Mouse (Mus musculus) c-Kit-positive CD71-positive TER-119-negative erythroid progenitor cells, embryonic 14.5 days (primary cell): ENCODE measurements around the gene Zfp593.
"Not testable (repeated sequence)": the region's sequence is repeated elsewhere in the genome, so short reads cannot be mapped to it uniquely, and the experiment has no call there.

Experiments used
- DNase-seq: peaks from one replicate; pipeline ENCODE4 v3.0.0-alpha.2; 2013; ENCODE audit warnings: low read depth

Gene Zfp593

GRCm38 (mm10) chr4:134245148-134245843 lies at the start of gene Zfp593:
Zfp593 (minus strand) TSS chr4:134245592.
- peak; percentile 89 for DNase-seq

DNA sequence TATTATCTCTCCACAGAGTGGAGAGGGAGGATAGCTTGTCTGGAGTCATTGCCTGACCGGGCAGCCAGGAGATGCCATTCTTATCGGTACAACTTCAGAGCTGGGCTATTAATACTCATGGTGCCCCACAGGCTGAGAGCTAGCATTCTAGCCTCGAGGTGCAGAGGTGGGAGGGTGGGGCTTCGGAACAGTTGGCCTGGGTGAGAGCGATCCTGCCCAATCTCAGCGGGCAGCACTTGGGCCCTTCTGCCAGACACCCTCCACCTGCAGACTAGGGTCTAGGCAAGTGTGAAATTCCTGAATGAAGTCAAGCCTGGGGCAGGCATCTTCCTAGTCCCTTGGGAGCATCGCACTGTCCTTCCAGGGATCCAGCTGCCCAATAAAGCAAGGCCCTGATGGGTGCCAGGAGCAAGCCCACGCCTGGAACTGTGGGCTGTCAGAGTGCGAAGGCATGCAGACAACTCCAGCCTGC lies 48.3 kb upstream of the Zfp593 start:
- no peak for DNase-seq

DNA sequence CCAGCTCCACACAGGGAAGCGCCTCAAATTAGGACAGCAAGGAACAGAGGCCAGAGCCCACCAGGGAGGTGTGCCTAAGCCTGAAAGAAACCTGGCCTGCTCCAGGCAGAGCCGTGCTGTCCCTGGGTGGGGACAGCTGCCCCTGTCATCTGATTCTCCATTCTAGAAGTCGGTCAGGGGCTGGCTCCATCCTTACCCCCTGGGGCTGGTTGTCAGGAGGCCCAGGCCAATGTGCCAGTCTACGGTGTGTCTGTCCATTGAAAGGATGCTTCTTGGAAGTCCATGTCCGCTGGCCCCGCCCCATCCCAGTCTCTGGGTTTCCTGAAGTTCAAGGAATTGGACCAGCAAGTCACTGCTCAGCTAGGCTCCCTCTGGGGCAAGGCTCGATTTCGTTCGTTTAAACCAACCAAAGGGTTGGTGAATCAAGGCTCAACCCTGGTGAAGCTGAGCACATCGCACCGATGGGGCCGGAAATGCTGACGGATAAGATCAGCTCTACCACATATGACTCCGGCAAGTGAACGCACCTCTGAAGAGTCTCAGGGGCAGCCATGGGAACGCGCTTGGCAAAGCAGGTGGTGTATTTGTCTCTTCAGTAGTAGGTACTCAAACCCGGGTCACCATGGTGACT lies 47.8 kb upstream of the Zfp593 start:
- no peak for DNase-seq

DNA sequence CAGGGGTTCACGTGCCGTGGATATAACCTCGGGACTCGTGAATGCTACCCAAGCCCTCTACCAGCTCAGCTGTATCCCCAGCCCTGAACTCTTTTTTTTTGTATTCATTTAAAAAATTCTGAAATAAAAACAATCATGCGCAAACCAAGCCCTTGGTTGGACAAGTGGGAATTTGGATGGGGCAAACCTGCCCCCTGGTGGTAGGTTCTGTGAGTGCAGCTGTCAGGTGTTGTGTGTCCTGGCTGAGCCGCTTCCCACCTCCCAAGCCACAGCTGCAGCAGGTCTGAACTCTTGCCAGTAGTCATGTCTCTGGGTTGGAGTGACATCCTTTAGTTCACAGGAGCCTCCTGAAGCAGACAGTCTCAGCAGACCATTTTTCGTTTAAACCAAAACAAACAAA lies 46.7 kb upstream of the Zfp593 start:
- DNase-seq = no peak

DNA sequence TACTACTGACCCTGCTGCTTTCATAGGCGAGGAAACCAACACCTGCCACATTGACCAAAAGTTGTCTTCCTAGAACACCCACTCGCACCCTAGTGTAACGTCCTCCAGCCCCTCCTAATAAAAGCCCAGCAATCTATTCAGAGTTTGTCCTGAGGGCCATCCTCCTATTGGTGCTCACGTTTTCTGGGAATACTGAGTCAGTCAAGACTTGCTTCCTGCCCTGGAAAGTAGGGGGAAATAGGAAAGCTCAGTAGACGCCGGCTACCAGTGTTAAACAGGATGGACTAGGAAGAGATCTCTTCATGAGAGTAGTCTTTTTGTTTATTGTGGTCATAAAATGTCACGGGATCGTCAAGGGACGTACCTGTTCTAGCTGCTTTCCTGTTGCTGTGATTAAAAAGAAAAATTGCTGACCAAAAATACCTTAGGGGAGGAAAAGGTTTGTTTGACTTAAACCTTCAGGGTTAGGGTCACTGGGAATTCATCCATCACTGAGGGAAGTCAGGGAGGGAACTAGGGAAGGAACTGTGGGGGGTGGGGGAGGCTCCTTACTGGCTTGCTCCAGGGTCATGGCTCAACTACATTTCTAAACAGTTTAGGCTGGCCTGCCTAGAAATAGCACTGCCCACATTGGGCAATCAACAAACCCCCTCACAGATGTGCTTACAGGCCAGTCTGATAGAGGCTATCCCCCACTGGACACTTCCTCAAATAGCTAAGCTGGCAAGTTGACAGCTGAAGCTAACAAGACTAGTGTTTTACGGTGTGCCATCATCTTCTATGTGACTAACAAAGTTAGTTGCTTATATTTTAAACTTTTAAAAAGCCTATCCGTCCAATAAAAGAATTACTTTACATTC lies 43.2 kb upstream of the Zfp593 start:
- DNase-seq = no peak

GRCm38 (mm10) chr4:134287575-134288025 lies 42.2 kb upstream of the Zfp593 start, which contains the start of gene Pdik1l:
Pdik1l (minus strand) TSS chr4:134287895.
- DNase-seq = peak; percentile 73

GRCm38 (mm10) chr4:134287168-134287564 lies 41.8 kb upstream of the Zfp593 start:
- peak; percentile 72 for DNase-seq

DNA sequence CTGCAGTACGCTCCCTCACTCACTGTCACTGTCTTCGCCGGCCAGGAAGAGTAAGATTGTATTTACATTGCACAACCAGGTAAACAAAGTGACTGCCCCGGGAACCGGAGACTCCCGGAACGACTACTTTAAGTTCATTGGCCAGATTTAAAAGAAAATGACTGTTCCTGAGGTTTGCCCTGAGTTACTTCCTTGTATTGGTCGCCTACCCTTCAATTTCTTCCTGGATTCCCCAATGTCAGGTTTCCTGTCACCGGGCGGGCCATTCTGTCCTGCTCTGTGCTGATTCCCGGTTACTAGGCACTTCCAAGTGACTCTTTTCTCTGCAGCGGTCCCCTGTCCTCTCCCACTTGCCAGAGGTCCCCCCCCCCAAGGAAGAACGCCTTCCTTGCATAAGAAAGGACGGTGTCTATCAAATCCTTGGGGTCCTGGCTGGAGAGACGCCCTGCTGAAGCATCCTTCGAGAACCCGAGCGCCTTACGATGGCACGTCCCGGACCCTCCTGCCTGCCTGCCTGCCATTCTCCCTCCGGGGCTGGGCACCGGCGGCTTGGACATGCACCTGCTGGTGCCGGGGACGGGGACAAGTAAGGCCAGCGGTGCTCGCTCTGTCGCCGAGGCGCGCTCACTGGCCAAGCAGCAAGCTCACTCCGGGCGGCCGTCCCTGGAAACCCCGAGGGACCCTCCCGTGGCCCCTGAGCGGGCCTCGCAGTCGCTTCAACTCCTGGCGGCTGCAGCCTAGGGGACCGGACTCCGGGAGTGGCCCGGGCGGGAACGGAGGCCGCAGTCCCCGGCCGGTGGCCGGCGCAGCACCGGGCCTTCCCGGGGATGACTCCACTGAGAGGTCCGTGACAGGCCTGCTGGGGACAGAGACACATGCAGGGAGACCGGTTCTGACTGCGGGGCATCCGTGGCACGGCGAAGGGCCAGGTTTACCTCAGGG lies 41.1 kb upstream of the Zfp593 start:
- DNase-seq = no peak

DNA sequence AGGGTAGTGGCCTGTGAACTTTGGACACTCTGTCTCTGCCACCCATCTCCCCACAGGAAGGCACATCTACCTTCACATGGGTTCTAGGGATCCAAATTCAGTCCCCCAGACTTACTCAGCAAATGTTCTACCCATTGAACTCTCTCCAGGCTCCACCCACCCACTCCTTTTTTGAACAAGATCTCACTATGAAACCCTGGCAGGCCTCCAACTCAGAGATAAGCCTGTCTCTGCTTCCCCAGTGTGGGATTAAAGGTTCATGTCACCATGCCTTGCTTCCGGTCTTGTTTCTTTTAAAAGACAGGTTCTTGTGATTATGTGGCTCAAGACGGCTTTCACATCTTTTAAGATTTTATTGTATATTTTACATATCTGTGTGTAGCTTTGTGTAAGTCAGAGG lies 39.5 kb upstream of the Zfp593 start:
- DNase-seq = peak; percentile 74

GRCm38 (mm10) chr4:134273417-134274345 lies 28.3 kb upstream of the Zfp593 start:
- DNase-seq = peak; percentile 81

GRCm38 (mm10) chr4:134272731-134273416 lies 27.5 kb upstream of the Zfp593 start:
- no peak for DNase-seq

- DNase-seq = no peak
Measured at GRCm38 (mm10) chr4:134271979-134272378, 26.6 kb upstream of the Zfp593 start.

DNA sequence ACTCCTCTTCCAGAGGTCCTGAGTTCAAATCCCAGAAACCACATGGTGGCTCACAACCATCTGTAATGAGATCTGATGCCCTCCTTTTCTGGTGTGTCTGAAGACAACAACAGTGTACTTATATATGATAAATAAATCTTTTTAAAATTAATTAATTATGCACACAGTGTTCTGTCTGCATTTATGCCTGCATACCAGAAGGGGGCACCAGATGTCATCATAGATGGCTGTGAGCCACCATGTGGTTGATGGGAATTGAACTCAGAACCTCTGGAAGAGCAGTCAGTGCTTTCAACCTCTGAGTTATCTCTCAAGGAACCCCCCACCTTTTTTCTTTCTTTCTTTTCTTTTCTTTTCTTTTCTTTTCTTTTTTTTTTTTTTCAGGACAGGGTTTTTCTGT lies 24.2 kb upstream of the Zfp593 start:
- DNase-seq = not testable (repeated sequence)

DNA sequence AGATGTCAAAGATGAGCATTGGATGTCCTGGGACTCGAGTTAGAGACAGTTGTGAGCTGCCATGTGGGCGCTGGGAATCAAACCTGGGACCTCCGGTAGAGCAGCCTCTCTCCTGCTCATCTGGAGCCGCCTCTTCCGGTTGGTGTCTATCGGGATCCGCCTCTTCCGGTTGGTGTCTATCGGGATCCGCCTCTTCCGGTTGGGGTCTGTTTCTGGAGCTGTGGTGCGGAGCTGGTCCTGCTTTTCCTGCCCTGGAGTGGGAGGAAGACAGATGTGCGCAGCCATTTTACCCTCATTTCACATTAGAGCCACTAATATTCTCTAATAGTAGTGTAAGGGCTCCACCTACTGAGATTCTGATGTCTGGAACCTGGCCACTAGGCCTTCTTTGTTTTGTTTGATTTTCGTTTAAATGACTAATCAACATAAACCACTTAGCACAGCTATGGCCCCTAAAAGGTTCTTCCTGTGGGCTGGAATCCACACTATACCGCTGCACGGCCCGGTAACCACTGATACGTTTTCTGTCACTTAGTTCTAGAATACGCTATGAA lies 22.8 kb upstream of the Zfp593 start:
- no peak for DNase-seq

GRCm38 (mm10) chr4:134265860-134266585 lies 20.6 kb upstream of the Zfp593 start:
- DNase-seq = no peak

DNA sequence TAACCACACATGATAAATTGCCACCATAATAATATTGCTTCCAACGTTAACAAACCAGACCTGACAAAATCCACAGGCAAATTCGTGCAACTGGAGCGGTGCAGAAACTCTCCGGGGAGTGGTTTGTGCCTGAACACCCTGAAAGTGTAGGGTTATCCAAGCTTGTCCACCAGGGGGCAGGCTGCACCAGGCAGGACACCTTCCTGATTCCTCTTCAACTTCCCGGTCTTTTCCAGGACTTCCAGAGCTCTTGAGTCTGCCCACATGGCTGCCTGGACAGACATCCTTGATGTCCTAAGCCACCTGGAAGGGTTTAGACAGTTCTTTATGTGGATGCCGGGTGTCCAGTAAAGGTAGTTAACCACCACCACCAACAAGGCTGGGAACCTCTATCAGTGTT lies 17.8 kb upstream of the Zfp593 start:
- no peak for DNase-seq

DNA sequence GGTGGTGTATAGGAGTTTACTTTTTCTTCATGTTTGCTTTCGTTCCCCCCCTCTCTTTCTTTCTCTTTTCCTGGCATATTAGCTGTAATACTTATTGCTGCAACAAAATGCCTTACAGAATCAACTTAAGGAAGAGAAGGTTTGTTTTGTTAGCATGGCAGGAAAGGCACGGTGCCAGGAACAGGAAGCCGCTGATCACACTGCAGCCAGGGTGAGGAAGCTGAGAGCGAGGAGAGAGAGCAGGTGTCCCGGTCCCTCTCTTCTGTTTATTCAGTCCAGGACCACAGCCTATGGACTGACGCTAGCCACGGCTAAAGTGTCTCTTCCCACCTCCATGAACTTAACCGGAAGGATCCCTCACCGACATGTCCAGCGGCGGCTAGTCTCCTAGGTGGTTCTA lies 13.0 kb upstream of the Zfp593 start:
- no peak for DNase-seq

GRCm38 (mm10) chr4:134257198-134258009 lies 12.0 kb upstream of the Zfp593 start:
- DNase-seq = no peak
